Mouse (Mus musculus) lung, postnatal 0 days (tissue): ENCODE data around the gene Ugt1a8.
"Not testable (repeated sequence)": the region's sequence is repeated elsewhere in the genome, so short reads cannot be mapped to it uniquely, and the experiment has no call there.

Source experiments
- CTCF ChIP-seq: IDR thresholded peaks from 2 replicates; pipeline ENCODE4 v1.5.1; 2016; ENCODE audit warnings: antibody characterized with exemption, mild to moderate bottlenecking
- EP300 ChIP-seq: IDR thresholded peaks from 2 replicates; pipeline ENCODE4 v1.6.1; 2016; ENCODE audit warnings: antibody characterized with exemption, mild to moderate bottlenecking, control low read depth

DNA sequence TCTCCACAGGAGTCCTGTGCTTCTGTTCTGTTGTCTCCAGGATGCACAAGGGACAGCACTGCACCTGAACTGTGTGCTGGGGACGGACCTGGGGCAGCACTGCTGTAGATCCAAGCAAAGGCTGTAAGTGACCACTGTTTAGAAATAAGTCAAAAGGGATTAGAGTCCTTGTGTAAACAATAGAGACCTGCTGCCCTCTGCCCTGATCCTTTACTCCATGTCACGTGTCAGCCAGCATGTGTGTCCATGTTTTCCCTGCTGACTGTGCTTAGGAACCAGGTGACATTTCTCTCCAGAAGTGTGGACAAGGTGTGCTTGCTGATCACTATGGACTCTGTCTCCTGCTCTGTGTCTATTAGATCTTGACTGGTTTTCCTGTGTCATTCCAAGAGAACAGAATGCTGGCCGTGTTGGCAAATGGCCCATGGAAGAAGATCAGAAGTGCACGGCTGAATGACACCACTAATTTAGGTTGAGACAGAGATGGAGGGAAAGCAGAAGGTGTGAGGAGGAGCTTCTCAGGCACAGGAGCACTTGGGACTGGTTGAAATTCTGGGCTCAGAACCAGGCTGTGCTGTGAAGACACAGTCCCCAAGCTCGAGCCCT is 42.7 kb upstream of the Ugt1a8 start:
- TF ChIP-seq CTCF, EP300: not testable (repeated sequence)
